13 mouse cellular contexts compared by ENCODE assay signal in the genomic region with DNA sequence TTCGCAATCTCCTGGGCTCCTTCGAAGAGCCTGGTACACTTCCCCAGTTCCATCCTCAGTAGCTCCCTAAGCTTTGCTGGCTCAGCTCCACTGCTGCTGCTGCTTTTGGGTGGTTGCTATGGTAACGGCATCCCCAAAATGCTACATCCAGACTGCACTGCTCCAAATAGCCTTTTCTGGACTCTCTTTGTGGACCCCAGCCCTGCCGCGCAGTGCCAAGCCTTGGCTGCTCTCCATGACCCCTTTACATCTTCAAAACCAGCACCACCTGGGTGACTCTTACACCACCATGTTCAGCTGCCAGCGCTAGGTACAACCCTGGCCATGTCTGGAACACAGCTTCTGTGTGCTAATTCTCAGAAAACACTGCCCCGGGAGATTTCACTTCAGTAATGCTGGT. TPM values are rescaled to one million over a fixed set of nuclear protein-coding genes. Genes with fewer than 3 reads are reported as not detected.
A peak's percentile ranks its signal among the peaks of the same experiment; 100 is the strongest.
DNase-seq lines count a peak whose midpoint lies in the region; ATAC-seq and TF ChIP-seq lines count a peak whose summit lies in the region.
"Had no signal": no experiment of that assay in that cellular context is flagged by ENCODE, and none has a peak within 500 bp of the region (broad histone marks: within the 10 kb centered on the region; RNA-seq: fewer than 3 reads in every experiment).

No protein-coding gene starts in this region.

- peaks cover 12% of the 10 kb centered on the region; the same call in 1 of the 2 replicates for H3K4me1 ChIP-seq in neural tube, embryonic 15.5 days
- H3K4me1 ChIP-seq: heart, embryonic 15.5 days; limb, embryonic 12.5 days had no signal

- H3K9me3 ChIP-seq in neural tube, embryonic 15.5 days (replicated peaks) = no peaks in the 10 kb centered on the region
- H3K9me3 ChIP-seq: heart, embryonic 15.5 days; limb, embryonic 12.5 days had no signal

- H3K27me3 ChIP-seq in neural tube, embryonic 15.5 days (replicated peaks) = peaks cover 8% of the 10 kb centered on the region; the same call in 1 of the 2 replicates

- intact Hi-C loops in left cerebral cortex, adult 2 months (cut with DNase I) = no loop called here

- peak; percentile 47; the same call in 1 of the 2 replicates for ATAC-seq in neural tube, embryonic 15.5 days (ENCODE audit: low FRiP score)
- ATAC-seq in erythroid progenitor cell, adult 5-6 weeks (replicated peaks; ENCODE audit: low FRiP score, poor library complexity, severe bottlenecking) = no peak

- peak overlapping the region; percentile 60 for H3K27ac ChIP-seq in left cerebral cortex, adult 2 months
- H3K27ac ChIP-seq in neural tube, embryonic 15.5 days (replicated peaks) = 0 out of 2 replicates have a peak overlapping the region, but pooled peaks have one; percentile 42
- H3K27ac ChIP-seq: heart, embryonic 15.5 days; limb, embryonic 12.5 days; macrophage had no signal

- peak; percentile 35 for DNase-seq in embryo, embryonic 11 days
- no peak for DNase-seq in embryo, embryonic 9.5 days (ENCODE audit: extremely low spot score)
- DNase-seq in frontal cortex, adult 2 months (ENCODE audit: extremely low spot score in 1 of 2, low spot score in 1 of 2) = peak; percentile 63 to 81
- DNase-seq in left cerebral cortex, adult 2 months (ENCODE audit: extremely low spot score in 1 of 2, low spot score in 2 of 2) = peak; percentile 62 to 64
- DNase-seq in kidney, postnatal 10 days = no peak
- DNase-seq in thymus, postnatal 10 days (ENCODE audit: low spot score in 2 of 2) = no peak

- no peaks in the 10 kb centered on the region for H3K36me3 ChIP-seq in neural tube, embryonic 15.5 days
- H3K36me3 ChIP-seq: heart, embryonic 15.5 days; limb, embryonic 12.5 days had no signal

- H3K4me2 ChIP-seq in neural tube, embryonic 15.5 days = no peak overlapping the region
- H3K4me2 ChIP-seq: heart, embryonic 15.5 days; limb, embryonic 12.5 days had no signal

- no peak overlapping the region for H3K4me3 ChIP-seq in left cerebral cortex, adult 2 months
- no peak overlapping the region for H3K4me3 ChIP-seq in neural tube, embryonic 15.5 days (replicated peaks)
- H3K4me3 ChIP-seq: heart, embryonic 15.5 days; limb, embryonic 12.5 days had no signal

- WGBS in neural tube, embryonic 15.5 days = 43% methylated on average over 7 of the region's 7 CpGs

- no peak for TF ChIP-seq CTCF in left cerebral cortex, adult 2 months (IDR thresholded peaks at IDR 0.05)

- no peak overlapping the region for H3K9ac ChIP-seq in neural tube, embryonic 15.5 days (replicated peaks)
- H3K9ac ChIP-seq: heart, embryonic 15.5 days; limb, embryonic 12.5 days had no signal

RNA-seq across cellular contexts. Expression of a gene that starts 55.4 kb away (rescaled TPM):
- 7.7 and 8.6 TPM in 2 replicates for polyA plus RNA-seq in frontal cortex, adult 2 months (2012; rRNA removed)
- total RNA-seq in left cerebral cortex, adult 2 months (2021) = 1 to 10 TPM; 7.4 to 8.4 TPM
- polyA plus RNA-seq in neural tube, embryonic 15.5 days (2015; fragmentation: Nextera tagmentation; extraction: Ambion mirVana) = 4.1 and 5.5 TPM in 2 replicates
- total RNA-seq in erythroid progenitor cell, adult 5-6 weeks (2015; ENCODE audit: low replicate concordance) = not detected in 2 replicates
- total RNA-seq in erythroid progenitor cell, adult 5-6 weeks (2017; ENCODE audit: low replicate concordance) = not detected in 2 replicates
- total RNA-seq: common myeloid progenitor, adult 5-6 weeks had no signal
- polyA plus RNA-seq: C2C12, macrophage had no signal

Comparison
In these comparisons a context has a peak if more than half of its experiments do, and no peak if none do; other contexts are left out.
1. DNase-seq: peak in embryo, embryonic 11 days (single experiment), frontal cortex, adult 2 months (2 of 2) and left cerebral cortex, adult 2 months (2 of 2); none in embryo, embryonic 9.5 days (single experiment), kidney, postnatal 10 days (single experiment) and thymus, postnatal 10 days (0 of 2).
2. RNA of a gene that starts 55.4 kb away (total RNA-seq): 7.4 to 8.4 TPM in left cerebral cortex, adult 2 months; not detected in erythroid progenitor cell, adult 5-6 weeks; every median in the first group is over 4 times any median in the second.